Mouse (Mus musculus): ENCODE measurements around the gene Kcnh7. TPM values are rescaled to one million over a fixed set of nuclear protein-coding genes. Genes with fewer than 3 reads are reported as not detected.
A peak's percentile ranks its signal among the peaks of the same experiment; 100 is the strongest.

The Kcnh7 gene
- polyA plus RNA-seq, 1 experiment from 2014 or later: 0.66 TPM

DNA sequence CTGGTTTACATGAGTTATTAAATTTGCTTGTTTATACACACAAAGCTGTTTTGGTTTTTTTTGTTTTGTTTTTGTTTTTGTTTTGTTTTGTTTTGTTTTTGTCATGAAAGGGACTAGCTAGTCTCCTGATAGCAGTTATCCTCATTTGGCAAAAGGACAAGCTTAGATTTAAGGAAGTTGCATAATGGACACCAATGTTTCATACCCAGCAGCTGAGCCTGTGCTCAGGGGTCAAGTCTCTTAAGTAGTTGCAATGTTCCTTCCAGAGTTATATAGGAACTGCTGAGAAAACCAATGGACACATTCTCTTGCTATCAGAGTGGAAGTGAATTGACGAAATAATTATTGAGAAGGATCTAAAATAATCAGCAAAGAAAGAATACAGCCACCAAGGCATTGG lies 528.0 kb downstream of the Kcnh7 start:
- Histone ChIP-seq H3K4me2 (ENCODE audit: low read length) (no peak overlapping the region), H3K4me1 (replicated peaks; ENCODE audit: control insufficient read depth, insufficient read depth, low read length) (no peaks in the 10 kb centered on the region), H3K27me3 (replicated peaks; ENCODE audit: control insufficient read depth, insufficient read depth, low read length) (no peaks in the 10 kb centered on the region), H3K9ac (ENCODE audit: low read length) (no peak overlapping the region), H3K36me3 (ENCODE audit: control insufficient read depth, insufficient read depth, low read length) (no peaks in the 10 kb centered on the region), H3K9me3 (ENCODE audit: control insufficient read depth, low read length) (no peaks in the 10 kb centered on the region), H3K4me3 (ENCODE audit: low read depth, low read length) (no peak overlapping the region), H3K27ac (ENCODE audit: low read depth) (no peak overlapping the region)
- 58% methylated on average over 1 of the region's 1 CpGs for WGBS
- no peak for ATAC-seq (replicated peaks; ENCODE audit: low FRiP score, low TSS enrichment, low read depth)
- DNase-seq (ENCODE audit: low spot score): no peak

DNA sequence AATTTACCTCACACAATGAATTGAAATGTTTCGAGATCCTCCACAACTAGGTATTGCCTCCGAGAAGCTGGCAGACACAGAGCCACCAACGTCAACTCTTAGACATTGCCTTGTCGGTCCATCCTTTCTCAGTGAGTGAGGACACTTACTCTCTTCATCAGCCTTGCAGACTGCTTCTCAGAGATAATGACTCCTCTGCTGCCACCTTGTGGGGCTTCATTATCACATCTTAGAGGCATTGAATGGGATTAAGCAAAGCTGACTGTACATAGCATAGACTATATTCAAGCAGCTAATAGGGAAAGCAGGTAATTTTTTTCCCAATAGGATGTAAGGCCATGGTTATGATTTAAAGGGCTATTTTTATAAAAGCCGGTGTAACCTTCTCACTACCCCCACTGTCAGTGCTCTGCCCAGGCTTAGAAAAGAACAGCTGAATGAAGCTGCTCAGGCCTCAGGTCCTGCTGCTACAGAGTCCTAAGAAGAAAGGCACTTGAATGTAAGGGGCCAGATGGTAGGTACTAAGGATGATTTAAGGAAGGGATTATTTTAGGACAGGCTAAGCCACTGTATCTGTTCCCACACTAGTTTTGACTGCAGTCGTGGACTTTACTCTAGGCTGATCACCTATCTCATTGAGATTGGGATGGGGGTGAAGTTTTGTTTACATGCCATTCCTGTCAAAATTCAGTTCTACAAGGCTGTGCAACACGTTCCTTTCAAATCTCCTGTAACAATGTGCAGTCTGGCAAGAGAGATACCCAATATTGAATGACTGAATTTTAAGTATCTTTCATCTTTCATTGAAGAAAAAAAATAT lies 529.4 kb downstream of the Kcnh7 start:
- Histone ChIP-seq H3K27ac (ENCODE audit: low read depth) (no peak overlapping the region), H3K4me3 (ENCODE audit: low read depth, low read length) (no peak overlapping the region), H3K27me3 (replicated peaks; ENCODE audit: control insufficient read depth, insufficient read depth, low read length) (no peaks in the 10 kb centered on the region), H3K4me1 (replicated peaks; ENCODE audit: control insufficient read depth, insufficient read depth, low read length) (no peaks in the 10 kb centered on the region), H3K36me3 (ENCODE audit: control insufficient read depth, insufficient read depth, low read length) (no peaks in the 10 kb centered on the region), H3K9ac (ENCODE audit: low read length) (no peak overlapping the region), H3K4me2 (ENCODE audit: low read length) (no peak overlapping the region), H3K9me3 (ENCODE audit: control insufficient read depth, low read length) (no peaks in the 10 kb centered on the region)
- 0 out of 2 replicates have a peak, but pooled peaks have one; percentile 29 for ATAC-seq (replicated peaks; ENCODE audit: low FRiP score, low TSS enrichment, low read depth)
- WGBS: 42% methylated on average over 7 of the region's 7 CpGs
- DNase-seq (ENCODE audit: low spot score): peak; percentile 59

DNA sequence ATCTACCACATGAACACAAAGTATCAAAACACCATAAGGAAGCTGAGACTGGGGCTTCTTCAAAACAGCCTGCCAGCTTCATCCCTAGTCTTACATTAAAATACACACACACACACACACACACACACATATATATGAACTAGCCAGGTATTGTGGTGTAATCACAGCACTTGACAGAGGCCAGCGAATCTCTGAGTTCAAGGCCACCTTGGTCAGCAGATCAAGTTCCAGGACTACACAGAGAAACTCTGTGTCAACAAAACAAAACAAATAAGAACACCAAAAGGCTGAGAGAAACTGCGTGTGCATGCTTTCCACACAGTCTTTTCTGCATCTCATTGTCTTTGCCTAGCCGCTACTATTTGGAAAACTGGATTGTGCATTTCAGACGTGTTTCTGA lies 531.6 kb downstream of the Kcnh7 start:
- ATAC-seq (replicated peaks; ENCODE audit: low FRiP score, low TSS enrichment, low read depth): no peak
- H3K9ac ChIP-seq (ENCODE audit: low read length): no peak overlapping the region
- 71% methylated on average over 4 of the region's 4 CpGs for WGBS

DNA sequence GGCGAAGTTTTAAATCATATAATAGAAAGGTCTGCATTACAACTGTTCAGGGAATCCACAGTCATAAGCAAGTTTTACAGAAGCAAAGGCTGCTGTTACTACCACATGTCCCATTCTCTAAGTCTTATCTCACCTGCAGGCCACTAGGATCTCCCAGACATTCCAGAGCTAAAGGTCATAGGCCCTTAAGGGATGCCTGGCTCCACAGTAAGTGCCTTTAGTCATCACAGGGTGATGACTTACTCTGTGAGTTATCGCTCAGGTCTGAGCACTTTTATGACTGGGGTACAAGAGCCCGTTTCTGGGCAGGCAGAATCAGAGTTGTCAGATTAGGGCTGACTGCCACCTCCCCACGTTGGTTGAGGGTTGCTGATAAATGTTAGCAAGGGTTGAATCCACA lies 532.2 kb downstream of the Kcnh7 start:
- H3K27ac ChIP-seq (ENCODE audit: low read depth): no peak overlapping the region
- no peak overlapping the region for H3K4me2 ChIP-seq (ENCODE audit: low read length)
- ATAC-seq (replicated peaks; ENCODE audit: low FRiP score, low TSS enrichment, low read depth) (no peak; the same call in 1 of the 2 replicates), DNase-seq (ENCODE audit: low spot score) (no peak)
- H3K9me3 ChIP-seq (ENCODE audit: control insufficient read depth, low read length): no peaks in the 10 kb centered on the region
- no peaks in the 10 kb centered on the region; the same call in 1 of the 2 replicates for H3K4me1 ChIP-seq (replicated peaks; ENCODE audit: control insufficient read depth, insufficient read depth, low read length)
- H3K4me3 ChIP-seq (ENCODE audit: low read depth, low read length): no peak overlapping the region
- no peaks in the 10 kb centered on the region for H3K36me3 ChIP-seq (ENCODE audit: control insufficient read depth, insufficient read depth, low read length)
- H3K27me3 ChIP-seq (replicated peaks; ENCODE audit: control insufficient read depth, insufficient read depth, low read length): no peaks in the 10 kb centered on the region
- H3K9ac ChIP-seq (ENCODE audit: low read length): no peak overlapping the region
- 49% methylated on average over 4 of the region's 4 CpGs for WGBS

More for the DNA sequence above, 531.6 kb downstream of the Kcnh7 start:
- DNase-seq (ENCODE audit: low spot score): no peak
- Histone ChIP-seq H3K27ac (ENCODE audit: low read depth) (no peak overlapping the region), H3K4me3 (ENCODE audit: low read depth, low read length) (no peak overlapping the region), H3K36me3 (ENCODE audit: control insufficient read depth, insufficient read depth, low read length) (no peaks in the 10 kb centered on the region), H3K27me3 (replicated peaks; ENCODE audit: control insufficient read depth, insufficient read depth, low read length) (no peaks in the 10 kb centered on the region), H3K4me1 (replicated peaks; ENCODE audit: control insufficient read depth, insufficient read depth, low read length) (no peaks in the 10 kb centered on the region), H3K9me3 (ENCODE audit: control insufficient read depth, low read length) (no peaks in the 10 kb centered on the region), H3K4me2 (ENCODE audit: low read length) (no peak overlapping the region)

DNA sequence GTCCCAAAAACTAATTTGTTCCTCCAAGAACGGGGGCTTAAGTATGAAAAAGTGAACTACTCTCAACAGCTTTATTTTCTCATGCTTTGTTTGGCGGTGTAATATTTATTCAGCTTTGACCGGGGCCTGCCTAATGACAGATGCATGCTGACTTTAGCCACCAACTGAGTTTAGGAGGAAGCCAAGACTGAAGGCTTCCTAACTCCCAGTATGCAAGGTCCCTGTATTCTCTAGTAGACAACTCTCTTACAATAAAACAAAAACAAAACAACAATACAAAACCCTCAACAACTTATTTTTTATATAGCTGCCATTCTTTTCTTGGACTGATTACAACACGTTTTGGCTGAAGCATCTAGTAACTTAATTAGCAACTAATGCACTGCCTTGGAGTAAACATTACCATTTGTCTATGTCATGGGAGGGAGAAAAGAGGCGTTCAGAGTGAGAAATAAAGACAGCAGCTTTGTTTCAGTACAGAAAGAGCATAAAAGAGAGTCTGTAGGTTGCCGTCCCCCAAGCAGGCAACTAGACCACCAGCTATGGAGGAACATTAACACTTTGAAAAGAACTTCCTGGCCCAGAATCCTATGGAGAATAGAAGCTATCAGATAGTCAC lies 537.3 kb downstream of the Kcnh7 start:
- peak overlapping the region; percentile 54 for H3K4me3 ChIP-seq (ENCODE audit: low read depth, low read length)
- H3K27ac ChIP-seq (ENCODE audit: low read depth): peak overlapping the region; percentile 64
- no peak for DNase-seq (ENCODE audit: low spot score)
- 29% methylated on average over 6 of the region's 6 CpGs for WGBS
- no peaks in the 10 kb centered on the region for H3K36me3 ChIP-seq (ENCODE audit: control insufficient read depth, insufficient read depth, low read length)
- peak overlapping the region; percentile 59 for H3K4me2 ChIP-seq (ENCODE audit: low read length)
- H3K4me1 ChIP-seq (replicated peaks; ENCODE audit: control insufficient read depth, insufficient read depth, low read length): peaks cover 3% of the 10 kb centered on the region; the same call in 1 of the 2 replicates
- H3K9ac ChIP-seq (ENCODE audit: low read length): no peak overlapping the region; the same call in 1 of the 2 replicates
- no peaks in the 10 kb centered on the region for H3K27me3 ChIP-seq (replicated peaks; ENCODE audit: control insufficient read depth, insufficient read depth, low read length)
- no peaks in the 10 kb centered on the region for H3K9me3 ChIP-seq (ENCODE audit: control insufficient read depth, low read length)
- ATAC-seq (replicated peaks; ENCODE audit: low FRiP score, low TSS enrichment, low read depth): no peak

DNA sequence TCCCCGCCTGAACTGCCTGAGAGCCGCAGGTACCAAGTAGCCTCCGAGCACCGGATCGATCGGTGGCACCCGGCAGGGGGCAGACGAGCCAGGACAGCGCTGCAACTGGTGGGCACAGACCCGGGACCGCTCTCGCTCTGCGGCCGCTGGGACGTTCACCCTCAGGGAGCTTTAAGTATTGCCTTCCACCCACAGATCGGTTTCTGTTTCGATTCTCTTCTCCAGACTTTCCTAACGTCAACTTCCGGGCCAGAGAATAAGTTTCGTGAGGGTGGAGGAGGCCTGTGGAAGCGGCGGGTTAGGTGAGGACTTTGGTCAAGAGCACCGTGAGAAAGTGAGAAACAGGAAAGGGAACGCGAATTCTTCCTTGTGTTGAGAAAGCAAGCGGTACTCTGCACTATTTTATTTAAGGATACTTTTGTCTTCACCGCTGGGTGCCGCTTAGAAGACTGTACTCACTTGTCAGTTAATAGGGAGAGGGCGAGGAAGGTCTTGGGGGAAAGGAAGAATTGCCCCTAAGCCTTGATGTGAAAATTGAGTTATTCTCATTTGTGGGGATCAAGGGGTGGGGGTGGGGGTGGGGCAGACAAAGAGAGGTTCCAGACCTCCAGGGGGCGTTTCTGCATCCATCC lies 538.0 kb downstream of the Kcnh7 start, which contains the start of gene Ifih1:
Ifih1 (minus strand) TSS at position 242 of the 632 bp plus-strand sequence.
- ATAC-seq (replicated peaks; ENCODE audit: low FRiP score, low TSS enrichment, low read depth) (peak; percentile 83), DNase-seq (ENCODE audit: low spot score) (peak; percentile 84)
- peaks cover 3% of the 10 kb centered on the region; the same call in 1 of the 2 replicates for H3K4me1 ChIP-seq (replicated peaks; ENCODE audit: control insufficient read depth, insufficient read depth, low read length)
- H3K27me3 ChIP-seq (replicated peaks; ENCODE audit: control insufficient read depth, insufficient read depth, low read length): no peaks in the 10 kb centered on the region
- H3K9me3 ChIP-seq (ENCODE audit: control insufficient read depth, low read length): no peaks in the 10 kb centered on the region
- H3K4me2 ChIP-seq (ENCODE audit: low read length): peak within 1 kb of the TSS; percentile 59
- peak within 1 kb of the TSS; percentile 64 for H3K27ac ChIP-seq (ENCODE audit: low read depth)
- H3K36me3 ChIP-seq (ENCODE audit: control insufficient read depth, insufficient read depth, low read length): no peaks in the 10 kb centered on the region
- under 1% methylated on average over 30 of the region's 30 CpGs for WGBS
- H3K9ac ChIP-seq (ENCODE audit: low read length): peak within 1 kb of the TSS; percentile 29
- H3K4me3 ChIP-seq (ENCODE audit: low read depth, low read length): peak within 1 kb of the TSS; percentile 54

DNA sequence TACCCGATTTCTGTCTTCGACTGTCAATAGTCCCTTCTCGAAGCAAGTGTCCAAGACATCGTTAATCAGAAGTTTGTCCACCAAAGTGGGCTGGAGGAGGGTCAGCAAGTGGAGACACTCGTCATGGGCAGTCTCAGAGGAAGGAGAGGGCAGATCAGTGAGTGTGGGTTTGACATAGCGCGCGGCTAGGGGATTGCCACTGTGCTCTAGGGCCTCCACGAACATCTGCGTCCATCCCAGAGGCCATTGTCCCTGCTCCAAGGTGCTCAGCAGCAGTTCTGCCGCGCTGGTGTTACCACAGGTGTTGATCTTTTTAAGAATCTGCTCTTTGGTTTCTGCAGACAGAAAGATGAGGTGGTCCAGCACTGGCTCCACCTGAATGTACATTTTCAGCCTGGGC lies 538.6 kb downstream of the Kcnh7 start:
- no peaks in the 10 kb centered on the region for H3K36me3 ChIP-seq (ENCODE audit: control insufficient read depth, insufficient read depth, low read length)
- DNase-seq (ENCODE audit: low spot score): no peak
- ATAC-seq (replicated peaks; ENCODE audit: low FRiP score, low TSS enrichment, low read depth): peak; percentile 41; the same call in 1 of the 2 replicates
- H3K9me3 ChIP-seq (ENCODE audit: control insufficient read depth, low read length): no peaks in the 10 kb centered on the region
- peaks cover 3% of the 10 kb centered on the region; the same call in 1 of the 2 replicates for H3K4me1 ChIP-seq (replicated peaks; ENCODE audit: control insufficient read depth, insufficient read depth, low read length)
- peak overlapping the region; percentile 59 for H3K4me2 ChIP-seq (ENCODE audit: low read length)
- H3K4me3 ChIP-seq (ENCODE audit: low read depth, low read length): peak overlapping the region; percentile 54
- WGBS: 40% methylated on average over 12 of the region's 12 CpGs
- peak overlapping the region; percentile 64 for H3K27ac ChIP-seq (ENCODE audit: low read depth)
- H3K27me3 ChIP-seq (replicated peaks; ENCODE audit: control insufficient read depth, insufficient read depth, low read length): no peaks in the 10 kb centered on the region
- peak overlapping the region; percentile 29 for H3K9ac ChIP-seq (ENCODE audit: low read length)

DNA sequence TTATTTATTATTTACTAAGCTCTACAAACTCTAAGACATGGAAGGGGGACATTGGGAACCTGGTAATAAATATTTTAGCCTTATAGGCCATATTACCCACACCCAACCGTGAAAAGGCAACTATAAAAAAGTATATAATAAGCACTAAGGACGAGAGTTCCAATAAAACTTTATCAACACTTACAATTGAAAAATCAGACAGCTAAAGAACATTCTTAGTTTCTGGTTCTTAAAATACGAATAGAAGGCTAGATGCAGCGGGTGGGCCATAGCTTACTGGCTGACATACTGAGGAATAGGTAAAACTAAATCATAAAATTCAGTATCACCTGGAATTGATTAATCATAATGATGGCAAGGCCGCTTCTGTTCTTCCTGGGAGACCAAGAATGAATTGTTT lies 539.2 kb downstream of the Kcnh7 start:
- peak overlapping the region; percentile 59 for H3K4me2 ChIP-seq (ENCODE audit: low read length)
- WGBS: 93% methylated on average over 5 of the region's 5 CpGs
- no peaks in the 10 kb centered on the region for H3K27me3 ChIP-seq (replicated peaks; ENCODE audit: control insufficient read depth, insufficient read depth, low read length)
- no peak overlapping the region for H3K27ac ChIP-seq (ENCODE audit: low read depth)
- no peak overlapping the region for H3K9ac ChIP-seq (ENCODE audit: low read length)
- DNase-seq (ENCODE audit: low spot score): no peak
- H3K9me3 ChIP-seq (ENCODE audit: control insufficient read depth, low read length): no peaks in the 10 kb centered on the region
- no peaks in the 10 kb centered on the region for H3K36me3 ChIP-seq (ENCODE audit: control insufficient read depth, insufficient read depth, low read length)
- peaks cover 3% of the 10 kb centered on the region; the same call in 1 of the 2 replicates for H3K4me1 ChIP-seq (replicated peaks; ENCODE audit: control insufficient read depth, insufficient read depth, low read length)
- H3K4me3 ChIP-seq (ENCODE audit: low read depth, low read length): no peak overlapping the region
- no peak for ATAC-seq (replicated peaks; ENCODE audit: low FRiP score, low TSS enrichment, low read depth)

All from intestine, embryonic 14.5 days (tissue).